Mouse (Mus musculus) embryonic fibroblast, embryonic 13.5 days (primary cell): ENCODE results near the gene Cir1. TPM values are rescaled to one million over a fixed set of nuclear protein-coding genes. Genes with fewer than 3 reads are reported as not detected.

ENCODE experiments used
- H3K27ac ChIP-seq: 2 replicates; pipeline ENCODE4 v1.5.1; 2012; ENCODE audit warnings: low read length, control low read depth, inconsistent platforms; ENCODE audit not compliant: insufficient read depth
- H3K4me1 ChIP-seq: 2 replicates; pipeline ENCODE4 v1.6.1; 2011; ENCODE audit warnings: low read length; ENCODE audit not compliant: control insufficient read depth, insufficient read depth
- H3K4me3 ChIP-seq: 2 replicates; pipeline ENCODE4 v1.5.1; 2011; ENCODE audit warnings: mild to moderate bottlenecking, control low read depth, low read length; ENCODE audit not compliant: insufficient read depth
- CTCF ChIP-seq: IDR thresholded peaks from 2 replicates; pipeline ENCODE4 v1.5.1; 2011; ENCODE audit warnings: mild to moderate bottlenecking, control low read depth, low read length, moderate library complexity, borderline replicate concordance; ENCODE audit not compliant: insufficient read depth
- POLR2A ChIP-seq: IDR thresholded peaks from 2 replicates; pipeline ENCODE4 v1.6.1; 2011; ENCODE audit warnings: low read depth, mild to moderate bottlenecking, control low read depth, low read length, moderate library complexity
- polyA plus RNA-seq: library from polyadenylated mRNA; stranded (reverse); fragments of >200 nt; gene quantifications from 2 replicates; pipeline ENCODE4 v1.2.4, GENCODE M21; 2011; ENCODE audit warnings: low read depth; ENCODE audit not compliant: missing spikeins, insufficient read length

Cir1 gene
- polyA plus RNA-seq, result 13.0 and 16.3 TPM in 2 replicates

DNA sequence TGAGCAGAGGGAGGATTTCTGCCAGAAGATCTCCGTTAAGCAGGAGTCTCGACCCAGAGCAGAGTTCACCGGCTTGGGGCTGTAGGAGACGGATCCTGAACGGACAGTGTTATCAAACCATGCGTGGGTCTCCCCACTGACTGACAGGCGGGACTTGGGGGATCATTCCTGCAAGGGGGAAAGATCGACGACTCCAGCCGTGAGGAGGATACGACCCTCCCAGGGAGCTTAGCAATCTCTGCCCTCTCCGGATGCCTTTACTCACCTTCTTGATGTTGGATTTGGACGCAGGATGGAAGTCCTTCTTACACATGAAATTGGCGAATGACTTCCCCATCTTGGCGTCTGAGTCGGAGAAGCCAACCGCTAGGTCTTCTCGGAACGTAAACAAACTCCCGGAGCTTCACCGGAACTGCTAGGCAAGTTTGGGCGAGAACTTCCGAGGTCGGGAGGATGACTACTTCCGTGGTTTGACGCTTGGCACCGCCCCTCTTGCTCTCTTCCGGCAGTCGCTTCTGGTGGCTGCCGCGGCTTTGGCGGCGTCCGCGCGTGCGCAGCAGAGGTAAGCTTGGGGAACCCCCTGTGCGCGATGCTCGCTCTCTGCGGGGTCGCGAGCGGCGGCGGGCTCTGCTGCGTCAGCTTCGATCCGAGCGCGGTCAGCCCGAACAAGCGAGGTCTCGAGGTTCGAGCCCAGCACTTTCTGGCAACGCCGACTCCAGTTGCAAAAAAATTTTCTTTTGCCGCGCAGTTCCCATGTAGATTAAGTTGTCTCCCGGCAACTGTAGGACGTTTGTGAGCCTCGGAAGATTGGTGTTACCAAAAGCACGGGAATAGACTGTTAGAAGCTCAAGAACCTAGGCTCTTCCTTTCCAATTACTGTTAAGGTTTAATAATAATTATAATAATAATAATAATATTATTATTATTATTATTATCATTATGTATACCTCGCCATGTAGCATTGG, at the start of gene Cir1, which contains the start of gene Scrn3:
Gene Cir1 (minus strand): TSS at position 550 of the 965 bp plus-strand sequence.
Gene Scrn3 (plus strand): TSS at position 450 of the 965 bp plus-strand sequence.
- Histone ChIP-seq H3K4me1 (no peaks in the 10 kb centered on the region), H3K27ac (peak within 1 kb of the TSS; percentile 72)
- peak; percentile 91 for TF ChIP-seq POLR2A
- TF ChIP-seq CTCF, result no peak

DNA sequence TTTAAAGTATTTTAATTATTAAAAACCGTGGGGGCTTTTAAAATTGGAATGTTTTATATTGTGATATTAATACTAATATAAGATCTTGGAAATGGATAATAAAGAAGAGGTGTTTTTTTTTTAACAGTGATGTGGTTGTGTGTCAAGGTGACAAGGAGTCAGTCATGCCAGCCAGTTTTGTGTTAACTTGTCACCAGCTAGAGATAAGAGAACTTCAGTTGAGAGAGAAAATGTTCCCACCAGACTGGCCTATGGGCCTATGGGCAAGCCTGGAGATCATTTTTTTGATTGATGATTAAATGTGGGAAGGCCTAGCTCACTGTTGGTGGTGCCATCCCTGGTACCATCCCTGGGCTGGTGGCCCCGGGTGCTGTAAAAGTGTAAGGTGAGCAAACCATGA, 48.0 kb upstream of the Cir1 start:
- H3K4me3 ChIP-seq, result no peak overlapping the region
- TF ChIP-seq POLR2A (no peak), CTCF (no peak)
- H3K4me1 ChIP-seq, result no peaks in the 10 kb centered on the region
- H3K27ac ChIP-seq, result no peak overlapping the region

More for the DNA sequence above, at the start of gene Cir1, which contains the start of gene Scrn3:
- peak within 1 kb of the TSS; percentile 89 for H3K4me3 ChIP-seq

DNA sequence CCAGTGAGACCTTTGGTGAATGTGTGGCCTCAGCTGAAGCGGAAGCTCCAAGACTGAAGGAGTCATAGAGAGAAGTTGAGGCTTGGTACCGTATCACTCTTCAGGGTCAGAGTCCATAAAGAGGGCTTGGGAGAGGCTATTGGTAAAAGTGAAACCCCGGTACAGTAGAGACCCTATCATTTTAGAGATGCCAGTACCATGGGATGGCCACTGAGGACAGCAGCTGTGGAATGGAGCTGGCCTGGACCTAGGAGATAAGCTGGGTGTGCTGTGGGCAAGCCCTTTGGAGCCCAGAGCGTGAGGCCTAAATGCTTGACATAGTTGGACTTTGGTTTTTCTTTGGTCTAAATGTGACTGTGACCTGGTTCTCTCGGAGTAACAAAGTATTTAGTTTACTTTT, 47.4 kb upstream of the Cir1 start:
- Histone ChIP-seq H3K27ac (no peak overlapping the region), H3K4me3 (no peak overlapping the region), H3K4me1 (no peaks in the 10 kb centered on the region)
- TF ChIP-seq CTCF, result no peak
- no peak for TF ChIP-seq POLR2A

DNA sequence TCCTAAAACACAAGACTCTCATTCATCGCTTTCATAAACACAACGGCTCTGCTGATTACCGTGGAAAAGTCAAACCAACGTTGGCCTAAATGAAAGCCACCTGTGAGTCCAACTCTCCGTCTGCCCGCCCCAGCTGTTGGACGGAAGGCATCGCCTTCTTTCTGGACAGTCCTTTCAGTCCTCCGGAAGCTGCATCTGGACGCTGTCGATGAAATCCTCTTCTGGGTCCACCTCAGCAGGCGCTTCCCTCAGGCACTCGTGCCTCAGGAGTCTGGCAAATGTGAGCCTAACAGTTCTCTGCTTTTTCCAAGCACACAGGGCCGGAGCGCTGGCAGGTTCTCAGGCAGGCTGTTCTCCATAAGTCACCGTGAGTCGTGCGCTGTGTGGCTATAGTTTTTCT, 44.5 kb upstream of the Cir1 start:
- TF ChIP-seq POLR2A, result no peak
- no peak for TF ChIP-seq CTCF
- no peaks in the 10 kb centered on the region for H3K4me1 ChIP-seq
- no peak overlapping the region for H3K27ac ChIP-seq
- H3K4me3 ChIP-seq, result no peak overlapping the region

DNA sequence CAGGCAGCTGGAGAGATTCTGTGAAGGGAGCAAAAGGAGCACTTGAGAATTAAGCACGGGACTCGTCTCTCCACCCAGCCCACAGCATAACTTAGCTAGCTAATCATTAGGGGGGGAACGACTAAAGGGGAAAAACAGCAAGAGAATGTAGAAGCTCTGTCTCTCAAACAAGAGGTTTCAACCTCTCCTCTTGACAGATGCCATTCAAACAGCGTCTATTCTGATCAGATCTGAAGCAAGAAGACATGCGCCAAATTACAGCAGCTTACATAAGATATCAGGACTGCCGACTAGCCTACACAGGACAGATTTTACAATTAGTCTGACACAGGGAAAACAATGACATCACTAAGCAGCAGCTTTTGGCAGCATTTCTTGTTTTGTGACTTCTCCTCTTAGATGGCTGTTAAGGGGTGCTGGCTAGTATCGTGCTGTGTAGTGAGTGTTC, 39.5 kb upstream of the Cir1 start:
- H3K27ac ChIP-seq, result no peak overlapping the region
- H3K4me1 ChIP-seq, result no peaks in the 10 kb centered on the region

DNA sequence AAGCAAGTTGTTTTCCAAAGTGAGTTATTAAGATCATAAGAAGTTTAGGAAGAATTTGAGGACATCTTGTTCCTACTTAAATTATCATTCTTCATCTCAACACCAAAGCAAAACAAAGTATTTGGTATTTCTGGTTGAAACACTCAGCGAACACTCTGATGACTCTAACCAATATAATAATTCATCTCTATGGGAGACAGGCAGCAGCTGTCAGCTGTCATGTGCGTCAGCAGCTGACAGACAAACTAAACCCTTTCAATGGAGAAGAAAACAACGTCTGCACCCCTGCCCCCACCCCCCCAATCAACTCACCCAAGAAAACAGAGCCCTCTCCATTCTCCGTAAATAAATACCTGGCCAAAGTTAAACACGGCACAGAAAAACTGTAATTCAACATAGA, 39.0 kb upstream of the Cir1 start:
- TF ChIP-seq CTCF, result no peak
- TF ChIP-seq POLR2A, result no peak
- Histone ChIP-seq H3K4me3 (no peak overlapping the region), H3K4me1 (no peaks in the 10 kb centered on the region), H3K27ac (no peak overlapping the region)

More for the DNA sequence above, 39.5 kb upstream of the Cir1 start:
- H3K4me3 ChIP-seq, result no peak overlapping the region
- TF ChIP-seq CTCF (no peak), POLR2A (no peak)

DNA sequence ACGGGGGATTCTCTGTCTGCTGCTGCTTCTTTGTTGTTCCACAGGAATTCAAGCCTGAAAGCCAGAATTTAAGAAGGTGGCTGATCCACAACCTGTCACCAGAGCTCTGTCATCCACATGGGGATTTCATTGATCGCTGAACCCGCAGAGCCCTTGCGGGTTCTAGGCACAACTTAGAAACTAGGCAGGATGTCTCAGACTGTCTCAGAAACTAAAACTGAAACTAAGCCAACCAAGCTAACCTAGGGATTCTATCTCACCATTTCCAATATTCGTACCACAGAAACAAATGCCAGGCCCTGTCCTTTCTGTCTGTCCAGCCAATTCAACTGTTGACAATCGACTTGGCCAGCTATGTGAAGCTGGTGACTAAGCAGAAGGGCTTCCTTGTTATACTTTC, 35.7 kb upstream of the Cir1 start:
- H3K4me1 ChIP-seq, result no peaks in the 10 kb centered on the region
- no peak overlapping the region for H3K4me3 ChIP-seq
- H3K27ac ChIP-seq, result no peak overlapping the region
- no peak for TF ChIP-seq CTCF
- no peak for TF ChIP-seq POLR2A

DNA sequence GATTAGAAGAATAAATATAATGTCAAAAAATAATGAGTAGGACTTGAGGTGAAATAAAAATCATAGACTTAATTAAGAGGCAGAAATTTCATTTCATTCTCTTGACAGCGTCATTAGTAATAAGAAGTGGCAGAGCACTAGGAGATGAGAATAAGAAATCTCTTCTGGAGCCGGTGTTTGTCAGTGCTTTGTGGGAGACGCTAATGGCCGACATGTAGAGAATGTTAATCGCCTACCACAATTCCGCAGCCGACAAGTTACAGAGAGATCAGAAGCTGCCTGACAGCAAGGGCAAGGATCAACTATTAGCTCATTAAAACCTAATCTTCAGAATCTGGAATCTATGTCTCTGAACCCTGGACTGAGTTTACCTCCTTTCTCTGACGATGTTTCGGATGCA, 35.3 kb upstream of the Cir1 start:
- H3K4me3 ChIP-seq, result no peak overlapping the region
- TF ChIP-seq POLR2A (no peak), CTCF (no peak)
- H3K27ac ChIP-seq, result no peak overlapping the region
- H3K4me1 ChIP-seq, result no peaks in the 10 kb centered on the region

DNA sequence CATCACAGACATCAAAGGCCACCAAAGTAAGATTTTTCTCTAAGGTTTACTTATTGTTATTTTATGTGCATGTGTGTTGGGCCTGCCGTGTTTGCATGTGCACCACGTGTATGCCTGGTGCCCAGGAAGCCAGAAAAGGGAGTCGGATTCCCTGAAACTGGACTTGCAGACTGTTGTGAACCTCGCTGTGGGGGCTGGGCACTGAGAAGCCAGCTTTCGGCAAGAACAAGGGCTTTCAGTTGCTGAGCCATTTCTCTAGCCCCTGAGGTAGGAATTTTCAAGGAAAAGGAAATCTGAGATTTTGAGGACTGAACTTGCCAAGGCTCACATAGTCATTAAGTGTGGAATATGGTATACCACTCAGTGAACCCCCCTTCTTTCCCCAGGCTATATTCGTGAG, 34.6 kb upstream of the Cir1 start:
- H3K4me1 ChIP-seq, result no peaks in the 10 kb centered on the region
- no peak overlapping the region for H3K27ac ChIP-seq
- H3K4me3 ChIP-seq, result no peak overlapping the region

DNA sequence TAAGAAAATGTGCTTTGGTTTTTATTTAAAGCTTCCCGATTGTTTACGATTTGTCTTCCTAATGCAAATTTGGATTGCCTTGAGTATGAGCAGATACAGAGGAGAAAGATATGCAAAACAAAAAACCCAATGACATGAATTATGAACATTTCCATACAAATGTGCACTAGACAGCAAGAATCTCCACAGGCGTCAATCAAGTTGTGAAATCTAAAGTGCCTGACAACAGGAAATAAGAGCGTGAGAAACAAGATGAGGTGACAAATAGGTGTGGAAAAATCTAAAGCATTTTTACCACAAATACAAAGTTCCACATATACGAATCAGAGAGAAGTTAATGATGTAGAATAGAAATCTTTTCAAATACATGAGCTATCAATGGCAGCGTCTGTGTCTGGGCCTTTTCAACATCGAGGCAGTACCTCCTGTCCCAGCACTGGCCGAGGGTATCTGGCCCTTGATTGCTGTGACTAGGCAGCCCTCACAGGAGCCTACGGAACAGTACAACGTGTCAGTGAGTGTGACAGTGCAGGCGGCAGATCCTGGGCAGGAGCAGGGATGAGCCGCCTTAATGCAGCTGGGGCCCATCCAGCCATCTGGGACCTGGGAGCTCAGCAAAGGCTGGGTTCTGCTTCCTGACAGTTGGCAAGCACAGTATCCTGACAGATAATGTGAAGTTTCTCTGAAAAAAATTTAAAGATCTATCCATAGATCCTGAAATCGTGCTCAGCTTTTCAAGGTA, 34.0 kb upstream of the Cir1 start:
- no peaks in the 10 kb centered on the region for H3K4me1 ChIP-seq
- no peak for TF ChIP-seq POLR2A
- no peak for TF ChIP-seq CTCF
- H3K27ac ChIP-seq, result no peak overlapping the region
- H3K4me3 ChIP-seq, result no peak overlapping the region

More for the DNA sequence above, 34.6 kb upstream of the Cir1 start:
- no peak for TF ChIP-seq CTCF
- TF ChIP-seq POLR2A, result no peak
